Mouse (Mus musculus): ENCODE data around the gene Pdia6. TPM values are rescaled to one million over a fixed set of nuclear protein-coding genes. Genes with fewer than 3 reads are reported as not detected.

Gene Pdia6
- polyA plus RNA-seq (2014; fragmentation: Nextera tagmentation; extraction: Ambion mirVana): 676 and 706 TPM in 2 replicates

GRCm38 (mm10) chr12:17265971-17266672, at the start of gene Pdia6:
Gene Pdia6, plus strand, starts transcription at chr12:17266545.
- WGBS: 2% methylated on average over 45 of the region's 48 CpGs
- Histone ChIP-seq H3K9ac (peak within 1 kb of the TSS; percentile 93), H3K27ac (ENCODE audit: low read depth) (peak within 1 kb of the TSS; percentile 86), H3K4me2 (peak within 1 kb of the TSS; percentile 91), H3K4me3 (ENCODE audit: low read depth, low read length) (peak within 1 kb of the TSS; percentile 95), H3K27me3 (ENCODE audit: insufficient read depth, low read length) (no peaks in the 10 kb centered on the region), H3K4me1 (ENCODE audit: insufficient read depth) (peaks cover 12% of the 10 kb centered on the region), H3K36me3 (ENCODE audit: insufficient read depth) (peaks cover 29% of the 10 kb centered on the region), H3K9me3 (ENCODE audit: low read depth, low read length) (no peaks in the 10 kb centered on the region)
- DNase-seq: peak; percentile 98
- no peak for TF ChIP-seq CTCF (IDR thresholded peaks at IDR 0.05; ENCODE audit: low read depth)
- ATAC-seq (ENCODE audit: insufficient read depth): peak; percentile 99

DNA sequence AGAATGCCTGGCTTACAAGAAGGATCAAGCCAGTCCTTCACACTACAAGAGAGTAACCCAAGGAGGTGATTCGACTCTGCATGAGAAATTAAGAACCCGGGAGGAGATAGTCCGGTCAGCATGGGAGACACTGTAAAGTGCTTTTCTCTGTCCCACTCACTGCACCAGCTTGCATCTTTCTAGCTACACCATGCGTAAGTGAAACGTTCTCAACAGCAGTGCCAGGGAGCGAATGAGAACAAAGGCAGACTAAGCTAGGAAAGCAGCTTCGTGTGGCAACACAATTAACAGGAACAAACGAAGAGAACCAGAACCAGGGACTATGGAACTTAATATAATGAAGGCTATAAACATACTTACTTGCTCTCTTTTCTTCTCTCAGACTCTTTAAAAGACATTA, 48.0 kb upstream of the Pdia6 start:
- H3K4me2 ChIP-seq: no peak overlapping the region
- DNase-seq (no peak), ATAC-seq (ENCODE audit: insufficient read depth) (no peak)
- TF ChIP-seq CTCF (IDR thresholded peaks at IDR 0.05; ENCODE audit: low read depth): no peak
- no peak overlapping the region for H3K27ac ChIP-seq (ENCODE audit: low read depth)
- H3K36me3 ChIP-seq (ENCODE audit: insufficient read depth): no peaks in the 10 kb centered on the region
- H3K9me3 ChIP-seq (ENCODE audit: low read depth, low read length): no peaks in the 10 kb centered on the region
- no peaks in the 10 kb centered on the region for H3K27me3 ChIP-seq (ENCODE audit: insufficient read depth, low read length)
- WGBS: 57% methylated on average over 8 of the region's 8 CpGs
- no peaks in the 10 kb centered on the region for H3K4me1 ChIP-seq (ENCODE audit: insufficient read depth)
- no peak overlapping the region for H3K4me3 ChIP-seq (ENCODE audit: low read depth, low read length)
- no peak overlapping the region for H3K9ac ChIP-seq

- Histone ChIP-seq H3K27ac (ENCODE audit: low read depth) (no peak overlapping the region), H3K9me3 (ENCODE audit: low read depth, low read length) (no peaks in the 10 kb centered on the region), H3K4me1 (ENCODE audit: insufficient read depth) (no peaks in the 10 kb centered on the region), H3K36me3 (ENCODE audit: insufficient read depth) (no peaks in the 10 kb centered on the region), H3K4me3 (ENCODE audit: low read depth, low read length) (no peak overlapping the region), H3K9ac (no peak overlapping the region), H3K4me2 (no peak overlapping the region), H3K27me3 (ENCODE audit: insufficient read depth, low read length) (no peaks in the 10 kb centered on the region)
- ATAC-seq (ENCODE audit: insufficient read depth): no peak
- TF ChIP-seq CTCF (IDR thresholded peaks at IDR 0.05; ENCODE audit: low read depth): no peak
- no peak for DNase-seq
- WGBS: 55% methylated on average over 4 of the region's 4 CpGs
Observed at GRCm38 (mm10) chr12:17219107-17219506, 47.2 kb upstream of the Pdia6 start.

- Histone ChIP-seq H3K9me3 (ENCODE audit: low read depth, low read length) (no peaks in the 10 kb centered on the region), H3K36me3 (ENCODE audit: insufficient read depth) (no peaks in the 10 kb centered on the region), H3K27ac (ENCODE audit: low read depth) (no peak overlapping the region), H3K4me2 (no peak overlapping the region), H3K4me1 (ENCODE audit: insufficient read depth) (no peaks in the 10 kb centered on the region), H3K27me3 (ENCODE audit: insufficient read depth, low read length) (no peaks in the 10 kb centered on the region), H3K9ac (no peak overlapping the region), H3K4me3 (ENCODE audit: low read depth, low read length) (no peak overlapping the region)
- DNase-seq (no peak), ATAC-seq (ENCODE audit: insufficient read depth) (no peak)
- TF ChIP-seq CTCF (IDR thresholded peaks at IDR 0.05; ENCODE audit: low read depth): no peak
- 60% methylated on average over 5 of the region's 5 CpGs for WGBS
Observed at GRCm38 (mm10) chr12:17220631-17221030, 45.7 kb upstream of the Pdia6 start.

- no peak overlapping the region for H3K9ac ChIP-seq
- no peaks in the 10 kb centered on the region for H3K36me3 ChIP-seq (ENCODE audit: insufficient read depth)
- no peak overlapping the region for H3K4me2 ChIP-seq
- 44% methylated on average over 5 of the region's 5 CpGs for WGBS
- TF ChIP-seq CTCF (IDR thresholded peaks at IDR 0.05; ENCODE audit: low read depth): peak; percentile 72
- H3K4me3 ChIP-seq (ENCODE audit: low read depth, low read length): no peak overlapping the region
- H3K9me3 ChIP-seq (ENCODE audit: low read depth, low read length): no peaks in the 10 kb centered on the region
- DNase-seq: peak; percentile 28
- no peak overlapping the region for H3K27ac ChIP-seq (ENCODE audit: low read depth)
- no peak for ATAC-seq (ENCODE audit: insufficient read depth)
- H3K4me1 ChIP-seq (ENCODE audit: insufficient read depth): no peaks in the 10 kb centered on the region
- H3K27me3 ChIP-seq (ENCODE audit: insufficient read depth, low read length): no peaks in the 10 kb centered on the region
Observed at GRCm38 (mm10) chr12:17221891-17222428, 44.4 kb upstream of the Pdia6 start.

GRCm38 (mm10) chr12:17223050-17223449, 43.3 kb upstream of the Pdia6 start:
- H3K27ac ChIP-seq (ENCODE audit: low read depth): no peak overlapping the region
- no peak overlapping the region for H3K4me2 ChIP-seq
- ATAC-seq (ENCODE audit: insufficient read depth) (no peak), DNase-seq (no peak)
- no peaks in the 10 kb centered on the region for H3K9me3 ChIP-seq (ENCODE audit: low read depth, low read length)
- no peak overlapping the region for H3K4me3 ChIP-seq (ENCODE audit: low read depth, low read length)
- H3K36me3 ChIP-seq (ENCODE audit: insufficient read depth): no peaks in the 10 kb centered on the region
- H3K9ac ChIP-seq: no peak overlapping the region
- no peaks in the 10 kb centered on the region for H3K4me1 ChIP-seq (ENCODE audit: insufficient read depth)
- no peaks in the 10 kb centered on the region for H3K27me3 ChIP-seq (ENCODE audit: insufficient read depth, low read length)
- no peak for TF ChIP-seq CTCF (IDR thresholded peaks at IDR 0.05; ENCODE audit: low read depth)
- 64% methylated on average over 3 of the region's 3 CpGs for WGBS

DNA sequence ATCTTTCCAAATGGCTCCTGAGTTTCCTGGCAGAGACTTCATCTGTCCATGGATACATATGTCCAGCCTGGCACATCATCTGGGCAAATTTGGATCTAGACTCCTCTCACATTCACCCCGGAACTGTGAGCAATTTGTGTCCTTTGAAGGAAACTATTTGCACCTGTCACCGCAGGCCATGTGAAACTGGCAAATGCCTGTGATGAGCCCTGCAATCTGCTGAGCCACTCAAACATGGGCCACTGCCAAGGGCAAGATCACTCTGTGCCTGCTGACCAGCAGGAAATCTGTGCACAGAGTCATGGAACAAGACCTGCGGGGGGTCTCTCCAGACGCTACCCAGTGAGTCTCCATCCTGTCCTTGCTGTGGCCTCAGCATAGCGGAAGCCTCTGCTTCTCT, 41.3 kb upstream of the Pdia6 start:
- Histone ChIP-seq H3K36me3 (ENCODE audit: insufficient read depth) (no peaks in the 10 kb centered on the region), H3K4me3 (ENCODE audit: low read depth, low read length) (no peak overlapping the region), H3K9ac (no peak overlapping the region), H3K4me2 (no peak overlapping the region), H3K27ac (ENCODE audit: low read depth) (no peak overlapping the region), H3K27me3 (ENCODE audit: insufficient read depth, low read length) (no peaks in the 10 kb centered on the region), H3K4me1 (ENCODE audit: insufficient read depth) (no peaks in the 10 kb centered on the region), H3K9me3 (ENCODE audit: low read depth, low read length) (no peaks in the 10 kb centered on the region)
- WGBS: 74% methylated on average over 5 of the region's 5 CpGs
- no peak for ATAC-seq (ENCODE audit: insufficient read depth)
- TF ChIP-seq CTCF (IDR thresholded peaks at IDR 0.05; ENCODE audit: low read depth): no peak
- DNase-seq: no peak

Measured in lung, embryonic 14.5 days (tissue).